Mouse (Mus musculus): ENCODE measurements at regions not wholly inside any gene's neighbourhood (a gene's known extent, or its start where the extent isn't known, plus 50 kb on each side); places are given as distances from the start of the nearest gene placed in this dataset.
A peak's percentile ranks its signal among the peaks of the same experiment; 100 is the strongest.
"Not testable (repeated sequence)": the region's sequence is repeated elsewhere in the genome, so short reads cannot be mapped to it uniquely, and the experiment has no call there.

DNA sequence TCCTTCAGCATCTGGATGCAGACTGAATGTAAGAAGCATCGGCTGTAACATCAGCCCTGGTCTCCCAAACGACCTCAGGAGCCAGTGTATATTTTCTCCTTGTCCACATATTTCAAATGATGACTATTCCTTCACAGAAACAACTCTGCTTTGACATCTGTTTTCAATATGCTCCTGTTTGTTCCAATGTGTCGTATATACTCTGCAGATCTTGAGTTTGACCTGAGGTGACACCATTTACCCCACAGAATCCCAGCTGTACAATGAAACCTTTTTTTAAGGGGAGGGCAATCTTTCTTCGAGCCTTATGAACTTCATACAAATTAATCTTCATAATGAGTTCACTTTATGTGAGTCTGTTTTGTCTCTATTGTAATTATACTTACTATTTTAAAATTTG lies 341.7 kb upstream of the Nrsn1 start:
- Histone ChIP-seq H3K27me3 (no peaks in the 10 kb centered on the region), H3K9ac (no peak overlapping the region), H3K4me3 (replicated peaks) (no peak overlapping the region), H3K9me3 (no peaks in the 10 kb centered on the region), H3K27ac (no peak overlapping the region), H3K4me2 (no peak overlapping the region), H3K36me3 (replicated peaks) (no peaks in the 10 kb centered on the region), H3K4me1 (no peaks in the 10 kb centered on the region)
- no peak for ATAC-seq (ENCODE audit: low FRiP score)
- 66% methylated on average over 4 of the region's 4 CpGs for WGBS

DNA sequence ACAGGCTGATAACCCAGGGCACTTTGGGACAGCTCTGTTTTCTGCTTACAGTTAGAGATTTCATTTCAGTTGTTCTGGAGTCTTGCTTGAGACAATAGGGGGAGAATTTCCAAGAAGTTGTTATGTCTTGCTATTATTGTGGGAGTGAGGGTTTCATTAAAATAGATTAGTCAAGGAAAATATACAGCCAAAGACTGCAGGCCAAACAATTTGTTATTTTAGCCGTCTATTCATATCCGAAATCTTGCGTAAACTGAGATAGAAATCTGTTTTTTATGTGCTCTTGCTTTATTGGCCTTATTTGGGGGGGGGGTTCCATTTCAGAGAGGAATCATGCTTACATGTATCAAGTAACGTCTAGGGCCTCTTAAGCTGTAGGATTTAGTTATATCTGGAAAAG lies 339.3 kb upstream of the Nrsn1 start:
- Histone ChIP-seq H3K4me1 (no peaks in the 10 kb centered on the region), H3K36me3 (replicated peaks) (no peaks in the 10 kb centered on the region), H3K27ac (no peak overlapping the region), H3K4me2 (no peak overlapping the region), H3K27me3 (no peaks in the 10 kb centered on the region), H3K4me3 (replicated peaks) (no peak overlapping the region), H3K9me3 (no peaks in the 10 kb centered on the region), H3K9ac (no peak overlapping the region)
- WGBS, result 90% methylated on average over 4 of the region's 4 CpGs
- ATAC-seq (ENCODE audit: low FRiP score), result no peak

DNA sequence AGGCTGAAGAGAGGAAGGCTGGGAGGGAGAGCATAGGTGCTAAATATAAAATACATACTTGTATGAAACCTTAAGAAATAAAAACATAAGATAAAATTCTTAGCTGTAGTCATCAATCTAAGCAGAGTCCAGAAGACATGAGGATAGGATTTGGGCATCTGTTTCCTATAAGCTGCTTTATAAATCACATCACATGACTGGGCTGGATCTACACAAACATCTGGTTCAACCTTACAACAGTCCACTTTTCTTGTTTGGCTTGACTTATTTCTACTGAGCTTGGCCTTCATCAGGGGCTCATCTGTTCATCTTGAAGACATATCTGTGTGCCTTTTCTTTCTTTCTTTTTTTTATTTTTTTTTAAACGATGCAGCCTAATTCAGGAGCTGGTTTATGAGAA lies 338.9 kb upstream of the Nrsn1 start:
- Histone ChIP-seq H3K9ac (no peak overlapping the region), H3K9me3 (no peaks in the 10 kb centered on the region), H3K4me1 (no peaks in the 10 kb centered on the region), H3K4me2 (no peak overlapping the region), H3K27ac (no peak overlapping the region), H3K36me3 (replicated peaks) (no peaks in the 10 kb centered on the region), H3K27me3 (no peaks in the 10 kb centered on the region), H3K4me3 (replicated peaks) (no peak overlapping the region)
- WGBS, result 94% methylated on average over 1 of the region's 1 CpGs
- no peak for ATAC-seq (ENCODE audit: low FRiP score)

DNA sequence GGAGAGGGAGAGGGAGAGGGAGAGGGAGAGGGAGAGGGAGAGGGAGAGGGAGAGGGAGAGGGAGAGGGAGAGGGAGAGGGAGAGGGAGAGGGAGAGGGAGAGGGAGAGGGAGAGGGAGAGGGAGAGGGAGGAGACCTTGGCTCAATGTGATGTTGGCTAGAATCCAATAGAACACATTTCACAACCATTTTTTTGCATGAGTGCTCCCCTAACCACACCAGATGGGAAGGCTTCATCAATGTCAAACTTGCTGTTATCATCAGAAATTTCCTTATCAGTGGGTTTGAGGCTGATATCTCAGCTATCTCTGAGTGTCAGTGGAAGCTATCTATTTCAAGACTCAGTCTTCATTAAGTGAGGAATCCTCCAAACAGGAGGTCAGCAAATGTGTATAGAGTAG lies 331.0 kb upstream of the Nrsn1 start:
- H3K9me3 ChIP-seq; H3K27ac ChIP-seq; H3K36me3 ChIP-seq (replicated peaks); H3K27me3 ChIP-seq; H3K4me3 ChIP-seq (replicated peaks); ATAC-seq (ENCODE audit: low FRiP score); H3K4me2 ChIP-seq; H3K9ac ChIP-seq; H3K4me1 ChIP-seq: not testable (repeated sequence)

DNA sequence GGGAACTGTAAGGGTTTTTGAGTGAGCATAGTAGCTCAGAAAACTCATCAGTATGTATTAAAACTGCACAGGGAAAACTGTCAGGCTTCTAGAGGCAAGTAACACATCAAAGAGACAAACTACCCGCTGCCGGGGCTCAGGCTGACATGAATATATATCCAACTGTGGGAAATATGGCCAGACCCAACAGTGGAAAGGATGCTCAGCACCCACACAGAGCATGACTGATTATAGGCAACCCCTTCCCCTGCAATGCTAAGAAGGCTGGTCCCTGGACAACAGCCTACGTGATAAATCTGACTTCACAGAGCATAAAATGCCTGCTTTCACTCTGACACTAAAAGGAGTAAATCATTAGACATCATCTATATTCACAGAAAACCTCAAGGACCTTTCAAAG lies 324.3 kb upstream of the Nrsn1 start:
- ATAC-seq (ENCODE audit: low FRiP score), result no peak
- Histone ChIP-seq H3K4me2 (no peak overlapping the region), H3K4me3 (replicated peaks) (no peak overlapping the region), H3K27me3 (no peaks in the 10 kb centered on the region), H3K4me1 (no peaks in the 10 kb centered on the region), H3K27ac (no peak overlapping the region), H3K9ac (no peak overlapping the region), H3K9me3 (no peaks in the 10 kb centered on the region), H3K36me3 (replicated peaks) (no peaks in the 10 kb centered on the region)
- WGBS, result 82% methylated on average over 3 of the region's 3 CpGs

DNA sequence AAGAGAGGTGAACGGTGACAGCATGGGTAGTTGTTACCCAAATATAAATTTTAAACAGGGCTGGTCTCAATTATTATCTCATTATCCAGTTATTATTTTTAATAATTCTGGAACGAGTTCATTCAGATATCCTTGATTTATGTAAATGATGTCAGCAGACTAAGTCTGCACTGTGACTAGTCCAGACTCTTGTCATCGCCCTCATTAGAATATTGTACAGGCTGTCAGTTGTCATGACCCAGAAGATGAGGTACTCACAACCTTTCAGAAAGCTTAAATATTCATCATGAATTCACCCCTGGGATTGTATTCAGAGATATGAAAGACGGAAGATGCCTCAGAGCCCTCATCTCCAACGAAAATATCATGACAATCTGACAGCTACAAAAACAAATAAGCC lies 300.3 kb upstream of the Nrsn1 start:
- ATAC-seq (ENCODE audit: low FRiP score), result peak; percentile 61; the same call in 1 of the 2 replicates

DNA sequence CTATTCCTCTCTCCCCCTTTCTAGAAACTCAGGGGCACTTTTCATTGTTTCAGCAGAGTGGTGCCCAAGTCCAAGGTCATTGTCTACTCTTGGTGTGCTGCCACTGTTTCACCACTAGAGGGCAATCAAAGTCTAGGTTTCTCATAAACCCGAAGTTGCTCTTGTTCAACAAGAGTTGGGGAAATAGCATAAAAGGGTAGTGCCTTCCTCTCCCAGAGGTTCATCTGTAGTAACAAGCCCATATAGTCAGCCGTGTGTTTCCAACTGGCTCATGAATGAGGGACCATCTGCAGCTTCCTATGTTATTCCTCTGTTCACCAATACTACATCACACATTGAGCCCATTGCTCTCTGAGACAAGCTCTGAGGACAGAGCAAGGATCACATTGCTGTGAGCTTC lies 292.4 kb upstream of the Nrsn1 start:
- H3K27me3 ChIP-seq, result no peaks in the 10 kb centered on the region
- peak; percentile 75 for ATAC-seq (ENCODE audit: low FRiP score)
- no peak overlapping the region for H3K4me2 ChIP-seq
- H3K4me3 ChIP-seq (replicated peaks), result no peak overlapping the region
- no peak overlapping the region for H3K9ac ChIP-seq
- H3K9me3 ChIP-seq, result no peaks in the 10 kb centered on the region
- H3K36me3 ChIP-seq (replicated peaks), result no peaks in the 10 kb centered on the region
- 0 out of 2 replicates have a peak, but pooled peaks cover 3% of the 10 kb centered on the region for H3K4me1 ChIP-seq
- 13% methylated on average over 2 of the region's 2 CpGs for WGBS
- H3K27ac ChIP-seq, result no peak overlapping the region

More for the DNA sequence above, 300.3 kb upstream of the Nrsn1 start:
- H3K27ac ChIP-seq, result no peak overlapping the region
- 65% methylated on average over 5 of the region's 5 CpGs for WGBS
- no peaks in the 10 kb centered on the region for H3K27me3 ChIP-seq
- no peaks in the 10 kb centered on the region for H3K36me3 ChIP-seq (replicated peaks)
- no peak overlapping the region for H3K9ac ChIP-seq
- no peaks in the 10 kb centered on the region for H3K9me3 ChIP-seq
- H3K4me3 ChIP-seq (replicated peaks), result no peak overlapping the region
- no peak overlapping the region for H3K4me2 ChIP-seq
- H3K4me1 ChIP-seq, result no peaks in the 10 kb centered on the region

DNA sequence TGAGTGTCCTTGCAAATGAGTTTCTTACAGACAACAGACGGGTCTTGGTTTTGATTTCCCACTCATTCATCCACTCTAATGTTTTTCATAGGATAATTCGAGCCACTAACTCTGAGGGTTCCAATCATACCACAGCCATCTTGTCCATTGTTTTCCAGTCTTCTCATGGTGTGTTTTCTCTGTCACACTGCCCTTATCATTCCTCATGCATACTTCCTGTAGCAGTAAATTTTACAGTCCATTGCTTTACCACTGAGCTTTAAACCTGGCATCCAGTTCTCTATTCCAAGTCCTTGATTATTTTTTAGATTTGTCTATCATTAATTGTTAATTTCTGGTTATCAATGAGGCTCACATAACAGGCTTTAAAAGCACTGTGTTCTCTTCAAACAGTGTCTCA lies 290.0 kb upstream of the Nrsn1 start:
- Histone ChIP-seq H3K4me1 (0 out of 2 replicates have a peak, but pooled peaks cover 3% of the 10 kb centered on the region), H3K9ac (no peak overlapping the region), H3K27me3 (no peaks in the 10 kb centered on the region), H3K36me3 (replicated peaks) (no peaks in the 10 kb centered on the region), H3K4me2 (no peak overlapping the region), H3K4me3 (replicated peaks) (no peak overlapping the region), H3K27ac (no peak overlapping the region), H3K9me3 (no peaks in the 10 kb centered on the region)
- ATAC-seq (ENCODE audit: low FRiP score), result no peak
- 63% methylated on average over 2 of the region's 2 CpGs for WGBS

DNA sequence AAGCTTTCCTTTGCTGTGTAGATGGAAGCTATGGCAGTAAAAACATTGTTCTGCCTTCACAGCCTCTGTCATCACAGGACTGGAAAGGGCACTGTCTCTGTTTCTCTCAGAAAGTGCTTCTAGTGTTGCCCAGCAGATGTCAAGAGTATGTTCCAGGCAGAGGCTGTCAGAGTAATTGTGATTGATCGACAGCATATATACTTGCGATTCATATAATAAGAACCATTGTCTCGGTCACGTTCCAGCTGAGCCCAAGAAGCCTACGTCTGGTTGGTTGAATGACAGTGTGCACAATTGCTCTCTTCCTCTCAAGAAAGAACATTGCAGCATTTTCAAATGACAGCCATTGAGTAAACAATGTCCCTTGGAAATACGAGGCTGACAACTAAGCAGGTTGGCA lies 284.7 kb upstream of the Nrsn1 start:
- no peak for ATAC-seq (ENCODE audit: low FRiP score)
- WGBS, result 56% methylated on average over 6 of the region's 6 CpGs

DNA sequence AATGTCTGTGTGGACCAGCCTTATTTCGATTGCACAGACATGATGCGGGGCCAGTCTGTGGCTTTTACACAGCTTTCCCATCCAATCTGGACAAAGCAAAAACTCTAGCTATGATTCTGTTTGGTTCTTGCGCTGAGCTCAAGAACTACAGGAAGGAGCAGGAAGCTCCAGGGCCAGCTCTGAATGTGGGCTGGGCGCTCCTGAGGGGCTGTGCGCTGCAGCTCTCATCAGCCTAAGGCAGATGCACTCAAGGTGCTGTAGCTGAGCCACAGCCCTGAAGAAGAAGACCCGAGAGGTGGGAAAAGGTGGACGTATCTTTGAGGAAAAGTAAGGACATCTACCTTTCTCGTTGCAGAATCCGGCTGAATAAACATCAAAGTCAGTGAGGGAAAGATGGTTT lies 278.2 kb upstream of the Nrsn1 start:
- Histone ChIP-seq H3K27me3 (no peaks in the 10 kb centered on the region), H3K27ac (no peak overlapping the region), H3K4me3 (replicated peaks) (no peak overlapping the region), H3K36me3 (replicated peaks) (no peaks in the 10 kb centered on the region), H3K4me2 (no peak overlapping the region), H3K9me3 (0 out of 2 replicates have a peak, but pooled peaks cover 4% of the 10 kb centered on the region), H3K9ac (no peak overlapping the region), H3K4me1 (no peaks in the 10 kb centered on the region)
- WGBS, result 91% methylated on average over 9 of the region's 9 CpGs
- ATAC-seq (ENCODE audit: low FRiP score), result no peak

More for the DNA sequence above, 284.7 kb upstream of the Nrsn1 start:
- no peak overlapping the region for H3K27ac ChIP-seq
- H3K4me3 ChIP-seq (replicated peaks), result no peak overlapping the region
- H3K9me3 ChIP-seq, result no peaks in the 10 kb centered on the region
- H3K9ac ChIP-seq, result no peak overlapping the region
- H3K4me2 ChIP-seq, result no peak overlapping the region
- no peaks in the 10 kb centered on the region for H3K27me3 ChIP-seq
- H3K36me3 ChIP-seq (replicated peaks), result no peaks in the 10 kb centered on the region
- H3K4me1 ChIP-seq, result no peaks in the 10 kb centered on the region

DNA sequence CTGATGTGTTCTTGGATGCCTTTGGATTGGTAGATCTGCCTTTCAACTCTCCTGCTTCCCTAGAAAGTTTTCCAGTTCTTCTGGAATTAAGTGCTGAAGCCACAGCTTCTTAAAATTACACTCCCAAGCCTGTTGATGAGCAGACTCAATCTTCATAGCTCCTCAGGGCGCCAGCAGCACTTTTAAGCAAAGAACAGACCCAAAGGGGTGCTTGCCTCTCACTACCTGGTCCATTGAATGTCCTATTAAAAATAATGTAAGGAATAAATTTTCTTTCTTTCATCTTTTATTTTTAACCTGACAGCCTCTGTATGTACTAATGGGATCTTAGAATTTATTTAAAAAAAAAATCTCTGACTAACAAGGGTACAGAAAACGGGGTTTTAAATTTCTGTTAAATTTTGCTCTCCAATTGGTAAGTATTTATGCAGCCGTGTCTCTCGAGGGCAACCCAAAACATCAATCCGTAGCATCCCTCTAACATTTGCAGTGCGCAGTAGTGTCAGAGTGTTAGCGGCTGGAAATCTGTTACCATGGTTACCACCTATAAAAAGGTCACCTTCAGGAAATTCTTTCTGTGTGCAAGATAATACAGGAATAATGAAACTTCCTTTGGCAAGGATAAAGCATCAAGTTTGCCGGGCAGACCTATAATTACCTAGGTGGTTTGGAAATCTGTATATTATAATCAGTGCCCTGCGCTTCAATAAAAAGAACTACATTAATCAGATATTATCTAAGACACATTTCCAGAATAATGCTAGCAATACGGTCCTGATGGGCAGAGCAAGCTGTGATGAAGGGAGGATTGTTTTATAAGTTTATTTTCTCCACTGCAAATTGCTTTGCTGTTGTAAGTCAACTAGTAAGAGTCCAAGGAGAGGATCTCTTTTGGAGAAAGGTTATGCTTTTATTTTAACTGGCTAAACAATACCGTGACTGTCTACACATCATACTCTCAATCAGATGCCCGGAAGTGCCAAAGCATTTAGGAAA lies 277.1 kb upstream of the Nrsn1 start:
- H3K27me3 ChIP-seq, result no peaks in the 10 kb centered on the region
- H3K9me3 ChIP-seq, result 0 out of 2 replicates have a peak, but pooled peaks cover 4% of the 10 kb centered on the region
- H3K27ac ChIP-seq, result no peak overlapping the region
- H3K4me1 ChIP-seq, result no peaks in the 10 kb centered on the region
- no peak overlapping the region for H3K4me3 ChIP-seq (replicated peaks)
- H3K4me2 ChIP-seq, result no peak overlapping the region
- 62% methylated on average over 12 of the region's 12 CpGs for WGBS
- peak; percentile 70 for ATAC-seq (ENCODE audit: low FRiP score)
- H3K9ac ChIP-seq, result no peak overlapping the region
- H3K36me3 ChIP-seq (replicated peaks), result no peaks in the 10 kb centered on the region

DNA sequence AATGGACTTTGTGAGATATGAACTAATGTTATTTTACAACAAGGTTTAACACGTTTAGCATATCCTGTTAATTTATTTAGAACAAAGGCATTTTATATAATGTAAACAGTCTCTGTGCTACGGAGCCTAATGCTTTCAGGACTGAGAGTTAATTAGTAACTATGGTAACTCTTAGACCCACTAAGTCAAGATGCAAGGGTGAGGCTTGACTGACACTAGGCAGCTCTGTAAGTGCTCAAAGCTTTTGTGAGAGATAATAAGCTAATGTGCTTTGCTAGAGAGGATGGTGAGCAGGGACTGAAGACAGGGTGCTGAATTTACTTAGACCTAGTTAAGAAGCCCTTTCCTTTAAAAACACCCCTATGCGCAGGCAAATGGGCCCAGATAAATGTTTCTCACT lies 253.8 kb upstream of the Nrsn1 start:
- H3K9me3 ChIP-seq, result no peaks in the 10 kb centered on the region
- peak; percentile 69 for ATAC-seq (ENCODE audit: low FRiP score)
- H3K4me3 ChIP-seq (replicated peaks), result no peak overlapping the region
- H3K27me3 ChIP-seq, result no peaks in the 10 kb centered on the region
- H3K4me1 ChIP-seq, result no peaks in the 10 kb centered on the region
- H3K36me3 ChIP-seq (replicated peaks), result no peaks in the 10 kb centered on the region
- no peak overlapping the region for H3K4me2 ChIP-seq
- H3K27ac ChIP-seq, result no peak overlapping the region
- WGBS, result 23% methylated on average over 3 of the region's 3 CpGs
- no peak overlapping the region for H3K9ac ChIP-seq

DNA sequence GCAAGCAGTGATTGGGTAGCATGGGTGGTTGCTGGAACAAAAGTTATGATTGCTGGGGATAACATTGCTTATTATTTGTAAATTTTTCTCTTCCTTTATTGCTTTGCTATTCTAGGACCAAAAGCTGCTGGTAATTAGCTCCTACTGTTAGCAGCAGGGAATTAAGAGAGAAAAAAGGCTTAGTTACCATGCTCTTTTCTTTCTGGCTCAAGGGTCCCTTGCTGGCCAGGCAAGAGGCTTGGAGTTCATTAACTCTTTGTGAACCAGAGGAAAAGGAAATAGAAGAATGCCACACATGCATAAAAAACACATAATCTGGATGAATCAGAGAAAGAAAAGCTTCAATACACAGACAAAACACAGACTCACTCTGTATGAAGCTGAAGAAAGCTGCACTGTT lies 237.1 kb upstream of the Nrsn1 start:
- Histone ChIP-seq H3K4me1 (peaks cover 7% of the 10 kb centered on the region), H3K9ac (no peak overlapping the region), H3K27ac (no peak overlapping the region), H3K4me2 (no peak overlapping the region), H3K9me3 (no peaks in the 10 kb centered on the region), H3K4me3 (replicated peaks) (no peak overlapping the region), H3K27me3 (no peaks in the 10 kb centered on the region), H3K36me3 (replicated peaks) (no peaks in the 10 kb centered on the region)
- ATAC-seq (ENCODE audit: low FRiP score), result no peak

Measured in forebrain, embryonic 12.5 days (tissue).